Mouse (Mus musculus) lung, embryonic 16.5 days (tissue): Measurements from ENCODE around the gene Rabepk. TPM values are rescaled to one million over a fixed set of nuclear protein-coding genes. Genes with fewer than 3 reads are reported as not detected.
A peak's percentile ranks its signal among the peaks of the same experiment; 100 is the strongest.
"Not testable (repeated sequence)": the region's sequence is repeated elsewhere in the genome, so short reads cannot be mapped to it uniquely, and the experiment has no call there.

Source experiments
- ATAC-seq: fragments of 200-750 bp; cut with Nextera tagmentation; 2 replicates; pipeline ENCODE4 v1.8.0; 2017; ENCODE audit warnings: low read depth, mild to moderate bottlenecking, moderate library complexity
- H3K27ac ChIP-seq: fragments of 300-500 bp; sonication (generic); 2 replicates; pipeline ENCODE4 v1.5.1; 2014; ENCODE audit warnings: mild to moderate bottlenecking, control low read depth, low read length
- H3K27me3 ChIP-seq: fragments of 300-500 bp; sonication (generic); 2 replicates; pipeline ENCODE4 v1.6.1; 2014; ENCODE audit warnings: low read depth, low read length, mixed read lengths; ENCODE audit not compliant: control insufficient read depth, insufficient read depth
- H3K36me3 ChIP-seq: fragments of 300-500 bp; sonication (generic); 2 replicates; pipeline ENCODE4 v1.6.1; 2014; ENCODE audit warnings: low read length; ENCODE audit not compliant: control insufficient read depth, insufficient read depth
- H3K4me1 ChIP-seq: fragments of 300-500 bp; sonication (generic); replicated peaks from 2 replicates; pipeline ENCODE4 v1.6.1; 2014; ENCODE audit warnings: low read length, mixed read lengths; ENCODE audit not compliant: control insufficient read depth, insufficient read depth
- H3K4me2 ChIP-seq: fragments of 300-500 bp; sonication (generic); 2 replicates; pipeline ENCODE4 v1.6.1; 2014; ENCODE audit warnings: low read depth, low read length, control low read depth
- H3K4me3 ChIP-seq: fragments of 300-500 bp; sonication (generic); 2 replicates; pipeline ENCODE4 v1.5.1; 2014; ENCODE audit warnings: mild to moderate bottlenecking, low read length, control low read depth
- H3K9ac ChIP-seq: fragments of 300-500 bp; sonication (generic); 2 replicates; pipeline ENCODE4 v1.6.1; 2014; ENCODE audit warnings: low read length, control low read depth
- H3K9me3 ChIP-seq: fragments of 300-500 bp; sonication (generic); 2 replicates; pipeline ENCODE4 v1.6.1; 2016; ENCODE audit warnings: low read length; ENCODE audit not compliant: control insufficient read depth
- WGBS: fragments of 180-500 bp; shearing (Covaris S2); extraction: QIAGEN DNeasy Blood & Tissue Kit; methylation state at CpG from one replicate; pipeline ENCODE4 v1.1.7; 2014; 5-methylcytosine and 5-hydroxymethylcytosine counted together
- polyA plus RNA-seq: library from polyadenylated mRNA; unstranded; fragments of >200 nt; fragmentation: Nextera tagmentation; extraction: Ambion mirVana; gene quantifications from 2 replicates; pipeline ENCODE4 v1.2.1, GENCODE M21; 2015

Gene Rabepk
- polyA plus RNA-seq, 1 experiment from 2014 or later: 36.3 TPM

DNA sequence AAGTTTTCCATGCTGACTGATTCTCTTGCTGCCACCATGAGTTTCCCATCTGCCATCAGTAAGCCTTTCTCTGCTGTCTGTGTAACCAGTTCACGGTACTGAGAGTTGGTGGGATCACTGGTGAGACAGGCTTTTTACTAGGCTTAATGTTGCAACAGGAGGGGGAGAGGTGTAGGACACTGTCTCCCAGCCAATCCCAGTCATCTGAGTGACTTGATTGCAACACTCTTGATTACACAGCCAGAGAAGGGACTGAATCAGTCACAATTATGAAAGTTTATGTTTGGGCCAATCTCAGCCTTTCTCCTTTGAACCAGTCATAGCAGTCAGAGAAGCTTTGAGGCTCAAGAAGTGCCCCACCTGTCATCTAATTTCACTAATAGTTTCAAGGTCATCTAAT is 28.3 kb upstream of the Rabepk start:
- Histone ChIP-seq H3K4me1 (peaks cover 18% of the 10 kb centered on the region), H3K9me3 (peaks cover 3% of the 10 kb centered on the region; the same call in 1 of the 2 replicates), H3K27me3 (no peaks in the 10 kb centered on the region), H3K36me3 (no peaks in the 10 kb centered on the region), H3K4me2 (no peak overlapping the region), H3K4me3 (no peak overlapping the region), H3K9ac (no peak overlapping the region), H3K27ac (no peak overlapping the region)
- ATAC-seq: peak; percentile 26; the same call in 1 of the 2 replicates
- WGBS: 74% methylated on average over 1 of the region's 1 CpGs

DNA sequence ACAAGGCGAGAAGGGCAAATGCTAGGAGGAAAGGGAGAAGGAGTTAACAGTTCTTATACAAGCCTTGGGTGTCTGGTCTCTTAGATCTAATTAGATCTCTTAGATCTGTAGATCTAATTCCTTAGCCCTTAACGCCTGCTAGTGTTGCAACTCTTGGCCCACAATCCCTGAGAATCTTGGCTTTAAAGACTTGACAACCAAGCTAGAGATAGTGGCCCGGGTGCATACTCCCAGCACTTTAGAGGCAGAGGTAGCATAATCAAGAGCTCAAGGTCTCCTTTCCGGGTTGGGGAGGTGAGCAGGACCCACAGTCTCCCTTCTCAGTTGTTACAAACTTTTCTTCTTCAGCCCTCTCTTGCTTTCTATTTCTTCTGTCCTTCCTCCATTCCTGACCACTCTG is 27.9 kb upstream of the Rabepk start:
- H3K27ac ChIP-seq: no peak overlapping the region
- H3K36me3 ChIP-seq: no peaks in the 10 kb centered on the region; the same call in 1 of the 2 replicates
- no peak overlapping the region for H3K4me3 ChIP-seq
- no peak for ATAC-seq
- H3K27me3 ChIP-seq: no peaks in the 10 kb centered on the region
- no peak overlapping the region for H3K4me2 ChIP-seq
- 86% methylated on average over 4 of the region's 4 CpGs for WGBS
- no peak overlapping the region for H3K9ac ChIP-seq
- peaks cover 3% of the 10 kb centered on the region; the same call in 1 of the 2 replicates for H3K9me3 ChIP-seq
- H3K4me1 ChIP-seq: peaks cover 18% of the 10 kb centered on the region

DNA sequence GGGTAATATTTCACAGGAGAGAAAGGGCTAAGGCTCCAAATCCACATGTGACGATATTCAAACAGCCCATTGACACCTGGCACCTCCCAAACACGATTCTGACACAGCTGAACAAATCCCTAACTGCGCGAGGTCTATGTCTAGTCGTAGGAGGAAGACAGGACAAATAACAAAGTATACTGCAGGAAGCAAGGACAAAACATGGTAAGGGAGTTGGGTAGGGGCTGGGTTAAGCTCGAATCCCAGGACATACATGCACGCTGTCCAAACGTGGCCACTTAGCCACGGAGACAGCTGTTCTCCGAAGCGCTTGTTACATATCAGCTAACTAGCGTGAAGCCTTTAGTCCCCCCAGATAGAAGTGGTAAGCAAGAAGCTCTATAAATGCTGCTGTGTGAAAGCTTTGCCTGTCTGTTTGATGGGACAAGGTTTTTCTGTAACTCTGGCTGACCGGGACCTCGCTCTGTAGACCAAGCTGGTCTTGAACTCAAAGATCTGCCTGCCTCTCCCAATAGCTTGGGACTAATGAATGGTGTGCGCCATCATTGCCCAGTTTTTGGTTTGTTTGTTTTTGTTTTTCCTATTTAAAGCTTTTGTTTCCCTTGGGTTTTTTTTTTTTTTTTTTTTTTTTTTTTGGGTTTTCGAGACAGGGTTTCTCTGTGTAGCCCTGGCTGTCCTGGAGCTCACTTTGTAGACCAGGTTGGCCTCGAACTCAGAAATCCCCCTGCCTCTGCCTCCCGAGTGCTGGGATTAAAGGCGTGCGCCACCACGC is 26.9 kb upstream of the Rabepk start:
- WGBS: 31% methylated on average over 19 of the region's 21 CpGs
- no peak for ATAC-seq
- peaks cover 18% of the 10 kb centered on the region for H3K4me1 ChIP-seq

DNA sequence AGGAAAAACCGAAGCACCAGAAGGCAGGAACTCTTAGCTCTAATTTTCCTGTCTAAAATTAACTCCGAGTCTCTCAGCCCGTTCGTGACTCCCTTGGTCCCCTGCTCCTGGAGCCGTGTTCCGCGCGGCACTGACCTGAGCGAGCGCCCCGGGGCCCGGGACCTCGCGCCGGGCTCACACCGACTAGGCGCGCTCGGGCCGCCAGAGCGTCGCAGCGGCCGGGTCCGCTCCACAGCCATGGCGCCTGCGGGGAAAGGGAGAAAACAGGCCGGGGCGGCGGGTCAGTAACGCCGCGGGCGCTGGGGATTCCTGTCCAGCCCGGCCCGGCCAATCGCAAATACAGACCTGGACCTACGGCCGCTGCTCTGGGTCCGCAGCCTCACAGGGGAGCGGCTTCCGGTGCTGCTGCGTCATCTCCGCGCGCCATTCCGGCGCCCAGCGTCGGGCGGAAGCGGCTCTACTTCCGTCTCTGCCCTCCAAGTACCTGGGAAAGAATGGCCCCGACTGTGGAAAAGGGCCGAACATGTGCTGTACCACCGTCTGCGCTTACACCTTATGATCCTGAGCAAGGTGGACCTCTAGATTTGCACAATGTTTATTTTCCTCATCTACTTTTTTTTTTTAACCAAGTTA is 26.2 kb upstream of the Rabepk start, which contains the start of gene Fbxw2:
Gene Fbxw2, minus strand, starts transcription at position 485 of the 633 bp plus-strand sequence.
- peak; percentile 98 for ATAC-seq
- under 1% methylated on average over 52 of the region's 57 CpGs for WGBS
- H3K4me3 ChIP-seq: peak within 1 kb of the TSS; percentile 99

More for the DNA sequence above, 26.9 kb upstream of the Rabepk start:
- Histone ChIP-seq H3K36me3 (peaks cover 5% of the 10 kb centered on the region; the same call in 1 of the 2 replicates), H3K4me3 (peak overlapping the region; percentile 99), H3K9ac (peak overlapping the region; percentile 99), H3K27me3 (no peaks in the 10 kb centered on the region), H3K27ac (peak overlapping the region; percentile 81), H3K9me3 (peaks cover 3% of the 10 kb centered on the region; the same call in 1 of the 2 replicates), H3K4me2 (peak overlapping the region; percentile 94)

DNA sequence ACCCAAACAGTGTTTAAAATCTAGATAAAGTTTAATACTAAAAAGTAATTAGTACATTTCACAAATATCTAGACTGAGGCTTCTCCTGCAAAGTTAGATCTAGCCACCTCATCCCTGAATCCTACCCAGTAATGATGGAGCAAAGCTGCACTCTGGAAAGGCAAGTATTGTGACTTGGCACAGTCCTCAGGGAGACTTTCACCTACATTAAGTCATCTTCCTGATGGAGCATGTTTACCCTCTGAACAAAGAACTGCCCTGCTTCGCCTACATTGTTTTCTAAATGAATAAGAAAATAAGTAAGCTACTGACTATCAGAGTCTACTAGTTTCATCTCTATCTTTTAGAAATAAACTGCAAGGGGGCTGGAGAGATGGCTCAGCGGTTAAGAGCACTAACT is 18.8 kb upstream of the Rabepk start:
- Histone ChIP-seq H3K27ac (no peak overlapping the region), H3K4me1 (no peaks in the 10 kb centered on the region), H3K9me3 (no peaks in the 10 kb centered on the region), H3K4me2 (no peak overlapping the region), H3K9ac (no peak overlapping the region), H3K4me3 (no peak overlapping the region), H3K27me3 (no peaks in the 10 kb centered on the region), H3K36me3 (peaks cover 25% of the 10 kb centered on the region)
- WGBS: 89% methylated on average over 2 of the region's 2 CpGs
- no peak for ATAC-seq

More for the DNA sequence above, 26.2 kb upstream of the Rabepk start, which contains the start of gene Fbxw2:
- Histone ChIP-seq H3K4me1 (peaks cover 18% of the 10 kb centered on the region), H3K36me3 (peaks cover 7% of the 10 kb centered on the region; the same call in 1 of the 2 replicates), H3K27me3 (no peaks in the 10 kb centered on the region), H3K9ac (peak within 1 kb of the TSS; percentile 99), H3K9me3 (peaks cover 3% of the 10 kb centered on the region; the same call in 1 of the 2 replicates), H3K4me2 (peak within 1 kb of the TSS; percentile 94), H3K27ac (peak within 1 kb of the TSS; percentile 81)

DNA sequence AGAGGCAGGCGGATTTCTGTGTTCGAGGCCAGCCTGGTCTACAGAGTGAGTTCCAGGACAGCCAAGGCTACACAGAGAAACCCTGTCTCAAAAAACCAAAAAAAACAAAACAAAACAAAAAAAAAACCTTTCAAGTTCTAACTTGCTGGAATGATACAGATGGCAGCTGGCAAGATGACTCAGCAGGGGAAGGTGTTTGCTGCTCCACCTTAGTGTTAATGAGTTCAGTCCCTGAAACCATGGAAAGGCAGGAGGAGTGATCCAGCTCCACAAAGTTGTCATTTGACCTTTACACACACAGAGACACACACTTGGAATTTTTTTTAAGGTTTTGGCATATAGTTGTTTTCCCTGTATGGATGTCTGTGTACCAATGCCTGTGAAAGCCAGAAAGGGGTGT is 16.2 kb upstream of the Rabepk start:
- H3K9ac ChIP-seq: not testable (repeated sequence)

DNA sequence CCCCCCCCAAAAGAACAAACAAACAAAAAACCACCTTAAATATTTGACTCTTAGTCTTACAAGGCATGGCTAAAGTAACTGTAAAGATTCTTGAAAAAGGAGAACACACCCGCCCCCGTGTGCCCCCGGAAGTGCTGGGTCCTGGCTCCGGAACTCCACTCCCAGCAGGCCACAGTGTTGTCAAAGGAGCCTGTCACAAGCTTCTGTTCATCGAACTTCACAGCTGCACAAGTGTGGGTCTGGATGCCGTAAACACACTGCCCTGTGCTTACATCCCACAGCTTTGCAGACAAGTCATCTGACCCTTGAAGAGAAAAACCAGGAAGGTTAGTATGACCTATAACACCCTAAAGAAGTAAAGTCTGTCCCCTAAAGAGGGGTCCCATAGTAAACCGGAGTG is 13.0 kb upstream of the Rabepk start:
- Histone ChIP-seq H3K9me3 (no peaks in the 10 kb centered on the region), H3K36me3 (peaks cover 32% of the 10 kb centered on the region), H3K4me1 (no peaks in the 10 kb centered on the region), H3K4me3 (no peak overlapping the region), H3K4me2 (no peak overlapping the region), H3K9ac (no peak overlapping the region), H3K27me3 (no peaks in the 10 kb centered on the region), H3K27ac (no peak overlapping the region)
- 86% methylated on average over 7 of the region's 7 CpGs for WGBS
- no peak for ATAC-seq

More for the DNA sequence above, 16.2 kb upstream of the Rabepk start:
- peaks cover 28% of the 10 kb centered on the region for H3K36me3 ChIP-seq
- 94% methylated on average over 2 of the region's 2 CpGs for WGBS
- H3K4me3 ChIP-seq, ATAC-seq, H3K27ac ChIP-seq, H3K9me3 ChIP-seq, H3K4me2 ChIP-seq, H3K27me3 ChIP-seq, H3K4me1 ChIP-seq: not testable (repeated sequence)

DNA sequence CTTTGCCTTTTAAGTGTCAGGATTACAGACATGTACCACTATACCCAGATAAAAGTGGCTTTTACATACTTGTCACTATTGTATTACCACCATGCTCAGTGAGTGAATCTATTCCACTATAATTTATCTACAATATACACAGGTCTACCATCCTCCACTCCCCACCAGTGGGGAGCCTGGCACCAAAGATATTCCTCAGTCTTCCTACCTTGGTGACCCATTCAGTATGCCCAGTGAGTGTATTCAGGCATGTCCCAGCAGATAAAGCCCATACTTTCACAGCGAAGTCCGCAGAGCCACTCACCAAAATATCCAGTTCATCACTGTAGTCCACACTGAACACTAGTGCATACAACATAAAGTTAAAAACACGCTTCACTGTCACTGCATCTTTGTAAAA is 11.1 kb upstream of the Rabepk start:
- peaks cover 30% of the 10 kb centered on the region for H3K36me3 ChIP-seq
- no peaks in the 10 kb centered on the region for H3K9me3 ChIP-seq
- H3K27ac ChIP-seq: no peak overlapping the region
- 91% methylated on average over 3 of the region's 3 CpGs for WGBS
- ATAC-seq: no peak
- H3K9ac ChIP-seq: no peak overlapping the region
- no peak overlapping the region for H3K4me3 ChIP-seq
- H3K4me2 ChIP-seq: no peak overlapping the region
- no peaks in the 10 kb centered on the region for H3K27me3 ChIP-seq
- H3K4me1 ChIP-seq: no peaks in the 10 kb centered on the region

DNA sequence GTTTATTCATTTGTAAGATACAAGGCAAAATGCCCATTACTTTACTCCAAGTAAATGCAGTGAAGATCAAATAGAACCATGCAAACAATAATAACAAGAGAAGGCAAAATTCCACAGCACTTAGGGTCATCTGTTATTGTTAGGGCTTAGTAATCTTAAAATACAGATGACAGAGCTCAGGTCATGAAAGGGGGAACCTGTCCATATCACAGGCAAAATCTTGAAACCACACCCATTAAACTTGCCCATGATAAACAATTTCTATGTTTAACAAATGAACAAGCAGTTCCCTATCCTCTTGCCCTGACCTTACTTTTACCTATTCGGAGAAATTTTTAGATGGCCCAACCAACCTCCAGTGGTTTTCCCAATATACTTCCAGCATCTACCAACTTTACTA is 9.9 kb upstream of the Rabepk start:
- Histone ChIP-seq H3K4me2 (no peak overlapping the region), H3K9ac (no peak overlapping the region)
- 88% methylated on average over 1 of the region's 1 CpGs for WGBS

More for the DNA sequence above, 9.9 kb upstream of the Rabepk start:
- H3K4me3 ChIP-seq: no peak overlapping the region
- no peaks in the 10 kb centered on the region for H3K9me3 ChIP-seq
- H3K27me3 ChIP-seq: no peaks in the 10 kb centered on the region
- no peak overlapping the region for H3K27ac ChIP-seq
- no peak for ATAC-seq
- H3K4me1 ChIP-seq: peaks cover under 1% of the 10 kb centered on the region
- H3K36me3 ChIP-seq: peaks cover 25% of the 10 kb centered on the region
